Mouse (Mus musculus): Measurements from ENCODE around the gene Slc7a3. TPM values are rescaled to one million over a fixed set of nuclear protein-coding genes. Genes with fewer than 3 reads are reported as not detected.

The Slc7a3 gene
- polyA plus RNA-seq, 1 experiment from 2014 or later = 1.5 TPM

Other genes starting within 250 kb of the Slc7a3 start
- 0.14 and 0.23 TPM in 2 replicates for gene Tex11, start 26.4 kb downstream of the Slc7a3 start, polyA plus RNA-seq (2015; fragmentation: Nextera tagmentation; extraction: Ambion mirVana)
- gene Snx12, start 136.5 kb upstream of the Slc7a3 start, polyA plus RNA-seq (2015; fragmentation: Nextera tagmentation; extraction: Ambion mirVana) = 50.6 and 51.1 TPM in 2 replicates
- 1.6 and 1.9 TPM in 2 replicates for gene Foxo4, start 168.5 kb upstream of the Slc7a3 start, polyA plus RNA-seq (2015; fragmentation: Nextera tagmentation; extraction: Ambion mirVana)
- not detected in 2 replicates for gene Gm614, start 178.0 kb upstream of the Slc7a3 start, polyA plus RNA-seq (2015; fragmentation: Nextera tagmentation; extraction: Ambion mirVana)
- 12.5 and 12.8 TPM in 2 replicates for gene Il2rg, start 182.2 kb upstream of the Slc7a3 start, polyA plus RNA-seq (2015; fragmentation: Nextera tagmentation; extraction: Ambion mirVana)
- gene Gm20489, start 183.0 kb upstream of the Slc7a3 start, polyA plus RNA-seq (2015; fragmentation: Nextera tagmentation; extraction: Ambion mirVana) = not detected in 2 replicates
- 22.8 and 25.3 TPM in 2 replicates for gene Med12, start 188.0 kb upstream of the Slc7a3 start, polyA plus RNA-seq (2015; fragmentation: Nextera tagmentation; extraction: Ambion mirVana)
- gene Nlgn3, start 213.1 kb upstream of the Slc7a3 start, polyA plus RNA-seq (2015; fragmentation: Nextera tagmentation; extraction: Ambion mirVana) = 4.4 and 4.8 TPM in 2 replicates